In the genomic region with DNA sequence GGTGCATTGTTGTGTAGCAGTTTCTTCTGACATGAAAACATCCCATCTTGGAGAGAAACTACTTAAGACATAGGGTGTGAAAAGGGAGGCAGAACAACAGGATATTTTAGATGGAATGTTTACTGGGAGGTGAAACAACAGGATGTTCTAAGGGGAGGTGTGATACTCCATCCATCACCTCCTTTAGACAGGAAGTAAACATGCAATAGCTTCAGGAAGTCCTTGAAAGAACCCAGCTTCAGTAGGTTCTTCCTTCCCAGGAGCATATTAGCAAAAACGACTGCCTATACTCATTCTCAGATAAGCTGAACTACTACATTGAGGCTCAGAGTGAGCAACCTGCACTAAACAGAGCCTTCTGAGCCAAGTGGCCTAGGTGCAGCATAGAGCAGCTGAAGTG, we compare ENCODE assay signal across 30 mouse cellular contexts.
DNase-seq lines count a peak whose midpoint lies in the region; ATAC-seq and TF ChIP-seq lines count a peak whose summit lies in the region.
"Had no signal": no experiment of that assay in that cellular context is flagged by ENCODE, and none has a peak within 500 bp of the region (broad histone marks: within the 10 kb centered on the region; RNA-seq: fewer than 3 reads in every experiment).

No protein-coding gene starts in this region.

- H3K4me2 ChIP-seq in lung, embryonic 16.5 days (ENCODE audit: low read depth, low read length): no peak overlapping the region
- H3K4me2 ChIP-seq in lung, postnatal 0 days (replicated peaks; ENCODE audit: low read depth, low read length): no peak overlapping the region
- H3K4me2 ChIP-seq in forebrain, embryonic 11.5 days (ENCODE audit: low read depth, low read length, severe bottlenecking): no peak overlapping the region
- H3K4me2 ChIP-seq: embryonic facial prominence, embryonic 13.5 days; forebrain, embryonic 13.5 days; heart, embryonic 13.5 days; hindbrain, embryonic 12.5 days; hindbrain, embryonic 15.5 days had no signal

- H3K9me3 ChIP-seq in lung, embryonic 16.5 days (ENCODE audit: control insufficient read depth, low read length): no peaks in the 10 kb centered on the region
- H3K9me3 ChIP-seq in lung, postnatal 0 days (ENCODE audit: low read length): no peaks in the 10 kb centered on the region
- no peaks in the 10 kb centered on the region for H3K9me3 ChIP-seq in forebrain, embryonic 11.5 days (ENCODE audit: control insufficient read depth, low read length)
- H3K9me3 ChIP-seq: embryonic facial prominence, embryonic 10.5 days; embryonic facial prominence, embryonic 13.5 days; forebrain, embryonic 13.5 days; G1E; heart, embryonic 10.5 days; heart, embryonic 13.5 days; hindbrain, embryonic 12.5 days; hindbrain, embryonic 15.5 days had no signal

- H3K36me3 ChIP-seq in lung, embryonic 16.5 days (ENCODE audit: control insufficient read depth, insufficient read depth, low read length): no peaks in the 10 kb centered on the region
- no peaks in the 10 kb centered on the region for H3K36me3 ChIP-seq in lung, postnatal 0 days (ENCODE audit: insufficient read depth, low read length)
- no peaks in the 10 kb centered on the region for H3K36me3 ChIP-seq in forebrain, embryonic 11.5 days (ENCODE audit: control insufficient read depth, insufficient read depth, low read length)
- H3K36me3 ChIP-seq: embryonic facial prominence, embryonic 10.5 days; embryonic facial prominence, embryonic 13.5 days; G1E; heart, embryonic 10.5 days; heart, embryonic 13.5 days; hindbrain, embryonic 12.5 days; hindbrain, embryonic 15.5 days had no signal

- peak overlapping the region; percentile 29; the same call in 1 of the 2 replicates for H3K27ac ChIP-seq in lung, embryonic 16.5 days (ENCODE audit: low read length)
- H3K27ac ChIP-seq in lung, postnatal 0 days (ENCODE audit: low read length): no peak overlapping the region
- no peak overlapping the region for H3K27ac ChIP-seq in forebrain, embryonic 11.5 days (ENCODE audit: low read depth, low read length)
- H3K27ac ChIP-seq: embryonic facial prominence, embryonic 10.5 days; embryonic facial prominence, embryonic 13.5 days; forebrain, embryonic 13.5 days; heart, adult 2 months; heart, embryonic 10.5 days; heart, embryonic 13.5 days; hindbrain, embryonic 12.5 days; hindbrain, embryonic 15.5 days had no signal

- H3K27me3 ChIP-seq in lung, embryonic 16.5 days (ENCODE audit: control insufficient read depth, insufficient read depth, low read depth, low read length): no peaks in the 10 kb centered on the region
- H3K27me3 ChIP-seq in lung, postnatal 0 days (replicated peaks; ENCODE audit: insufficient read depth, low read length): no peaks in the 10 kb centered on the region
- H3K27me3 ChIP-seq in forebrain, embryonic 11.5 days (ENCODE audit: control insufficient read depth, insufficient read depth, low read length): no peaks in the 10 kb centered on the region
- H3K27me3 ChIP-seq: forebrain, embryonic 13.5 days; hindbrain, embryonic 12.5 days; hindbrain, embryonic 15.5 days; Patski had no signal

- WGBS in lung, embryonic 16.5 days: 0% methylated on average over 1 of the region's 1 CpGs
- 6% methylated on average over 1 of the region's 1 CpGs for WGBS in lung, postnatal 0 days
- WGBS in forebrain, embryonic 11.5 days: 68% methylated on average over 1 of the region's 1 CpGs

- no peak for DNase-seq in lung, postnatal 0 days (ENCODE audit: low spot score)
- no peak for DNase-seq in forebrain, embryonic 11.5 days (ENCODE audit: low spot score)
- DNase-seq in kidney, postnatal 36 days: no peak
- DNase-seq: adrenal gland, postnatal 10 days; adrenal gland, postnatal 36 days; B cell, adult 2 months; cerebellum, adult 18-20 months; cerebellum, adult 9-10 months; cerebellum, postnatal 36 days; embryo, embryonic 11 days; gastrocnemius, postnatal 10 days; gastrocnemius, postnatal 36 days; heart, adult 2 months; heart, postnatal 14 days; heart, postnatal 4 days had no signal

- no peak overlapping the region for H3K4me3 ChIP-seq in lung, embryonic 16.5 days (ENCODE audit: low read length)
- H3K4me3 ChIP-seq in lung, postnatal 0 days (ENCODE audit: low read depth, low read length): no peak overlapping the region
- H3K4me3 ChIP-seq in forebrain, embryonic 11.5 days (ENCODE audit: low read depth, low read length): no peak overlapping the region
- H3K4me3 ChIP-seq: embryonic facial prominence, embryonic 10.5 days; embryonic facial prominence, embryonic 13.5 days; erythroblast, embryonic 14.5 days; forebrain, embryonic 13.5 days; heart, adult 2 months; heart, embryonic 10.5 days; heart, embryonic 13.5 days; hindbrain, embryonic 12.5 days; hindbrain, embryonic 15.5 days had no signal

- H3K9ac ChIP-seq in lung, embryonic 16.5 days (ENCODE audit: low read length): no peak overlapping the region
- H3K9ac ChIP-seq in lung, postnatal 0 days (replicated peaks; ENCODE audit: low read depth): no peak overlapping the region
- H3K9ac ChIP-seq in forebrain, embryonic 11.5 days (ENCODE audit: low read length): no peak overlapping the region
- H3K9ac ChIP-seq: embryonic facial prominence, embryonic 13.5 days; forebrain, embryonic 13.5 days; heart, embryonic 13.5 days; hindbrain, embryonic 12.5 days; hindbrain, embryonic 15.5 days had no signal

- no peak for TF ChIP-seq EP300 in lung, postnatal 0 days (IDR thresholded peaks at IDR 0.05)

- no peak for TF ChIP-seq CTCF in lung, postnatal 0 days (IDR thresholded peaks at IDR 0.05)

- ATAC-seq in lung, embryonic 16.5 days (ENCODE audit: low read depth): no peak
- no peak for ATAC-seq in lung, postnatal 0 days
- ATAC-seq in CD4-positive, CD25-positive, alpha-beta regulatory T cell, adult 4 months: peak; percentile 58
- ATAC-seq in inflammation-experienced regulatory T-cells, adult 6 months: peak; percentile 50
- ATAC-seq in forebrain, embryonic 11.5 days (replicated peaks; ENCODE audit: low FRiP score): no peak
- ATAC-seq: forebrain, embryonic 13.5 days; forebrain, embryonic 16.5 days; intestine, embryonic 16.5 days; Patski had no signal

- peaks cover 4% of the 10 kb centered on the region; the same call in 1 of the 2 replicates for H3K4me1 ChIP-seq in lung, embryonic 16.5 days (replicated peaks; ENCODE audit: control insufficient read depth, insufficient read depth, low read length)
- H3K4me1 ChIP-seq in lung, postnatal 0 days (ENCODE audit: insufficient read depth, low read depth, low read length): no peaks in the 10 kb centered on the region
- H3K4me1 ChIP-seq in forebrain, embryonic 11.5 days (replicated peaks; ENCODE audit: control insufficient read depth, insufficient read depth, low read length): no peaks in the 10 kb centered on the region; the same call in 1 of the 2 replicates
- H3K4me1 ChIP-seq: embryonic facial prominence, embryonic 13.5 days; heart, embryonic 10.5 days; hindbrain, embryonic 12.5 days had no signal

Comparison
In these comparisons a context has a peak if more than half of its experiments do, and no peak if none do; other contexts are left out.
1. ATAC-seq: peak in CD4-positive, CD25-positive, alpha-beta regulatory T cell, adult 4 months (single experiment) and inflammation-experienced regulatory T-cells, adult 6 months (single experiment); none in lung, embryonic 16.5 days (single experiment), lung, postnatal 0 days (single experiment) and forebrain, embryonic 11.5 days (single experiment).